ENCODE assay signal across 9 mouse cellular contexts in genomic region chr8:75134603-75135391, GRCm38 (mm10). TPM values are rescaled to one million over a fixed set of nuclear protein-coding genes. Genes with fewer than 3 reads are reported as not detected.
DNase-seq lines count a peak whose midpoint lies in the region; ATAC-seq and TF ChIP-seq lines count a peak whose summit lies in the region.
"Had no signal": no experiment of that assay in that cellular context is flagged by ENCODE, and none has a peak within 500 bp of the region (broad histone marks: within the 10 kb centered on the region; RNA-seq: fewer than 3 reads in every experiment).

No protein-coding gene starts in this region.

- no peaks in the 10 kb centered on the region for H3K9me3 ChIP-seq in midbrain, embryonic 14.5 days (ENCODE audit: control insufficient read depth, low read length)
- H3K9me3 ChIP-seq: midbrain, embryonic 12.5 days had no signal

- peak in 1 of 2 experiments; percentile 58 for DNase-seq in layer of hippocampus, adult 2 months (ENCODE audit: low spot score in 2 of 2)
- DNase-seq in layer of hippocampus, adult 9-10 months (ENCODE audit: low spot score), result no peak
- peak; percentile 77 for DNase-seq in cerebellum, adult 11-12 months
- peak; percentile 39 to 67 for DNase-seq in gastrocnemius, adult 8-10 months (ENCODE audit: low spot score in 2 of 2)
- peak; percentile 27 to 73 for DNase-seq in left cerebral cortex, adult 18-20 months (ENCODE audit: low spot score in 2 of 2)
- peak; percentile 29 for DNase-seq in midbrain, embryonic 14.5 days
- DNase-seq in embryo, embryonic 10 days (ENCODE audit: low spot score), result no peak
- DNase-seq in kidney, adult 18-20 months, result no peak

- 54% methylated on average over 2 of the region's 2 CpGs for WGBS in midbrain, embryonic 14.5 days

- H3K4me2 ChIP-seq in midbrain, embryonic 14.5 days (ENCODE audit: low read length), result no peak overlapping the region
- H3K4me2 ChIP-seq: midbrain, embryonic 12.5 days had no signal

- no peak overlapping the region for H3K4me3 ChIP-seq in layer of hippocampus, adult 2 months
- H3K4me3 ChIP-seq in midbrain, embryonic 14.5 days (replicated peaks; ENCODE audit: low read depth, low read length), result no peak overlapping the region
- H3K4me3 ChIP-seq: midbrain, embryonic 12.5 days had no signal

- no peaks in the 10 kb centered on the region for H3K36me3 ChIP-seq in midbrain, embryonic 14.5 days (ENCODE audit: control insufficient read depth, insufficient read depth, low read length)

- H3K4me1 ChIP-seq in midbrain, embryonic 14.5 days (ENCODE audit: control insufficient read depth, insufficient read depth, low read length), result no peaks in the 10 kb centered on the region

- no peak overlapping the region for H3K9ac ChIP-seq in midbrain, embryonic 14.5 days (replicated peaks; ENCODE audit: low read length)
- H3K9ac ChIP-seq: midbrain, embryonic 12.5 days had no signal

- H3K27me3 ChIP-seq in midbrain, embryonic 14.5 days (ENCODE audit: control insufficient read depth, insufficient read depth, low read length), result no peaks in the 10 kb centered on the region
- H3K27me3 ChIP-seq: midbrain, embryonic 12.5 days had no signal

- peak overlapping the region; percentile 61 for H3K27ac ChIP-seq in layer of hippocampus, adult 2 months
- no peak overlapping the region for H3K27ac ChIP-seq in midbrain, embryonic 14.5 days (replicated peaks; ENCODE audit: low read depth, low read length)
- H3K27ac ChIP-seq: midbrain, embryonic 12.5 days had no signal

- TF ChIP-seq CTCF in layer of hippocampus, adult 2 months (conservative IDR thresholded peaks at IDR 0.05), result no peak

- ATAC-seq in midbrain, embryonic 14.5 days (ENCODE audit: low FRiP score, low TSS enrichment), result no peak

RNA-seq across cellular contexts. Expression of gene Mcm5, which starts 25.4 kb away (rescaled TPM):
- total RNA-seq in layer of hippocampus, adult 2 months (2021), result 1 to 10 TPM; 6.1 to 8.8 TPM
- total RNA-seq in gastrocnemius, adult 8-10 months (2022), result 1 to 10 TPM in 2 of 4 experiments, under 1 TPM in 2; 0.58 to 1.0 (median 0.86) TPM
- 1 to 10 TPM; 8.3 to 8.5 TPM for total RNA-seq in left cerebral cortex, adult 18-20 months (2021)
- polyA plus RNA-seq in midbrain, embryonic 14.5 days (2014; fragmentation: Nextera tagmentation; extraction: Ambion mirVana), result 24.7 and 34.6 TPM in 2 replicates

RNA-seq across cellular contexts. Expression of gene Hmox1, which starts 41.4 kb away (rescaled TPM):
- 1 to 10 TPM; 6.1 to 6.2 TPM for total RNA-seq in layer of hippocampus, adult 2 months (2021)
- total RNA-seq in gastrocnemius, adult 8-10 months (2022), result 1 to 10 TPM; 3.3 to 9.5 (median 4.2) TPM
- total RNA-seq in left cerebral cortex, adult 18-20 months (2021), result 1 to 10 TPM; 4.3 to 5.1 TPM
- polyA plus RNA-seq in midbrain, embryonic 14.5 days (2014; fragmentation: Nextera tagmentation; extraction: Ambion mirVana), result 1.8 and 5.8 TPM in 2 replicates

Comparison
In these comparisons a context has a peak if more than half of its experiments do, and no peak if none do; other contexts are left out.
1. DNase-seq: peak in cerebellum, adult 11-12 months (single experiment), gastrocnemius, adult 8-10 months (2 of 2), left cerebral cortex, adult 18-20 months (2 of 2) and midbrain, embryonic 14.5 days (single experiment); none in layer of hippocampus, adult 9-10 months (single experiment), embryo, embryonic 10 days (single experiment) and kidney, adult 18-20 months (single experiment).